Mouse (Mus musculus) spleen, adult 18-20 months (tissue): ENCODE data around the gene Neu3.

Experiments used
- DNase-seq, 2 experiments: peaks; one replicate each; pipeline ENCODE4 v3.0.0; 2022; ENCODE audit warnings: mixed read lengths in 2 of 2

Neu3 gene

DNA sequence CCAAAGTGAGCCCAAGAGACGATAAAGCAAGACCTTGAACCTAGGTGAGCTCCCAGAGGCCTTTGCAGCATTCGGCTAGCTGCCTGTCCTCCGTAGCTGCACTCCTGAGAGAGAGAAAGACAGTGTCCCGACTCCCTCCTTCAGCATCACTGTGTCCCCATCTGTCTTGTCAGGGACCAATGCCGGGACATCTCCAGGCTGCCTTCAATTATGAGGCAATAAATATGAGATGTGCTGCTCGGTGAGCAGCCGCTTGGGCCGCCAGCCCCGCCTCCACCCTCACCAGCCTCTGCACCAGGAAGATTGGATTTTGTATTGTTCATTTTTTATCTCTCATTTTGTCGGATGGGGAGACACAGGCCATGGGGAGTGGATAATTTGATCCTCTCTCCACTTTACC is 37.4 kb downstream of the Neu3 start:
- DNase-seq, result no peak

DNA sequence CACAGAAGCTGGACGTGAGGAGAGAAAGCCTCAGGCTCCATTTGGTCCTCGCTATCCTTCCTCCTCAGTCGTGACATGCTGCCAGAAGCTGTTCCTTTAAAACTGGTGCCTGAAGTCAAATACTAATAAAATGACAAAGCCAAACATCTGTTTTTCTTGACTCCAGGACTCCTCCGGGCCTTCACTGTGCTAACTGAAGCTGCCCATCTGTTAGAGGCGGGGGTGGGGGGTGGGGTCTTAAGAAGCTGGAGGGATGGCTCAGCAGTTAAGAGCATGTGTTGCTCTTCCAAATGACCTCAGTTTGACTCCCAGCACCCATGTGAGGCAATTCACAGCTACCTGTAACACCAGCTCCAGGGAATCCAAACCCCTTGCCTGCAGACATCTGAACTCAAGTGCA is 39.7 kb downstream of the Neu3 start:
- no peak for DNase-seq

DNA sequence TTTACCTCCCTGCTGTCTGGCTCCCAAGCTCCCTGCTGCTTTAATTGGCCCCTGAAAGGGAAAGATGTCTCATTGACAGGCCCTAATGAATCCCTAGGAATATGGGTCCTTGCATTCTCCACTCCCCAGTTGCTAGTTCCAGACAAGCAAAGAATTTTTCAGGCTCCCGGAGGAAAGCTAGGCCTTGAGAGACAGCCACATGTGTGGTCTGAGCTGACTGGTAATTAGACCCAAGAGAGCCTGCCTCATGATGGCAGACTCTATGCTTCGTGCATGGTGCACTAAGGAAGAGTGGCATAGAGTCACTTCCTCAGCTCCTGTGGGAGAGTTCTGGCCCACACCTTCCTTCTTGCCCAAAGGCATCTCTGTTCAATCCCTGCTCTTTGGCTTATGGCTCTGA is 40.3 kb downstream of the Neu3 start:
- no peak for DNase-seq

DNA sequence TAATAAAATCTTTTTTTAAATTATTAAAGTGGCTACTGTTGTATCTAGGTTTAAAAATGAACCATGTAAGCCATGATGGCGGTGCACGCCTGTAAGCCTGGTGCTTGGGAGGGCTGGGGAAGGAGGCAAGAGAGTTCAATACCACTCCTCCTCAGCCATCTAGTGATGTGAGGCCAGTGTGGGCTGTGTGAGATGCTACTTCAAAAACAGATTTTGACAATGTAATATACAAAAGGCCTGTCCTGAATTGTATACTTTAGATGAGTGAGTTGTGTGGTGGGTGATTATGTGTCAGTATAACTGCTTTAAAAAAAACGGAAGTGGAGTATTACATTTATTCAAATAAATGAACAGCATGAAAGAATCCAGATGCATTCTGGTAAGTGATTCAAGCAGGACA is 41.4 kb downstream of the Neu3 start:
- no peak for DNase-seq

DNA sequence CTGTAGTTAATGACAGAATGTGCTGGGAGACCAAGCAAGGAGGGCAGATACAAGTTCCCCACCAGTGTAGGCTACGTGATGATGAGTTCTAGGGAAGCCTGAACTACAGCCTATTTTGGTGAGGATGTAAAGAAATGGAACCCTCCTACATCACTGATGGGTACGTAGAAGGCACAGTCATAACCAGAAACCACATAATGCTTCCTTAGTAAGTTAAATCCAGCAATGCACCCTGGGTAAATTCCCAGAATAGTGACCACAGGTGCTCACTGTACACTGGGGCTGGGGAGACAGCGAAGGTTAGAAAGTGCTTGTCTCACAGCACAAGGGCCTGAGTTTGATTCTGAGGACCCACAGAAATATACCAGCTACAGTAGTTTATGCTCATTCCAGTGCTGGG is 42.7 kb downstream of the Neu3 start:
- no peak for DNase-seq

GRCm38 (mm10) chr7:99783421-99783820 is 44.8 kb downstream of the Neu3 start:
- DNase-seq, result no peak

- DNase-seq, result no peak
Measured at GRCm38 (mm10) chr7:99781916-99782315, 46.3 kb downstream of the Neu3 start.

GRCm38 (mm10) chr7:99781385-99781784 is 46.8 kb downstream of the Neu3 start:
- no peak for DNase-seq

DNA sequence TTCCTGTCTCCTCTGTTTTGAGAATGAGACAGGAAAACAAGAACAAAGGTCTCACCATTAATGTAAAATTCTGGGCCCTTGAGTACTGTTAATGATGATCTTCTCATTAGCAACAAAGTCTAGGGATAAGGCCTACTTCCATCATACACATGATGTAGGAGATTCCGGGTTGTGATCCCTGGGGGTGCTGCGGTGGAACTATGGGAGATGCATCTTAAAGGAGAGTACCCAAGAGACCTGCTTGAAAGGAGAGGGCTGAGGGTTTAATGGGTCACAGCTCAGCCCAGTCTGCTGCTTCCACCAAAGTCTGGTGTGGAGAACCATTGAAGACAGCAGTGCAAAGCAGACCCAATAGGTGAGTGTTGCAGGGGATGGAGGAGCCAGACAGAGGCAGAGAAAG is 65.0 kb downstream of the Neu3 start, which contains the start of gene Olfr521:
TSS of gene Olfr521 (plus strand) at position 301 of the 400 bp plus-strand sequence.
- DNase-seq, result no peak
